Mouse (Mus musculus): ENCODE results near the gene Mlip. TPM values are rescaled to one million over a fixed set of nuclear protein-coding genes. Genes with fewer than 3 reads are reported as not detected.
"Not testable (repeated sequence)": the region's sequence is repeated elsewhere in the genome, so short reads cannot be mapped to it uniquely, and the experiment has no call there.

The Mlip gene
- 100 to 1,000 TPM; 140 to 171 (median 168) TPM for total RNA-seq (2022)

DNA sequence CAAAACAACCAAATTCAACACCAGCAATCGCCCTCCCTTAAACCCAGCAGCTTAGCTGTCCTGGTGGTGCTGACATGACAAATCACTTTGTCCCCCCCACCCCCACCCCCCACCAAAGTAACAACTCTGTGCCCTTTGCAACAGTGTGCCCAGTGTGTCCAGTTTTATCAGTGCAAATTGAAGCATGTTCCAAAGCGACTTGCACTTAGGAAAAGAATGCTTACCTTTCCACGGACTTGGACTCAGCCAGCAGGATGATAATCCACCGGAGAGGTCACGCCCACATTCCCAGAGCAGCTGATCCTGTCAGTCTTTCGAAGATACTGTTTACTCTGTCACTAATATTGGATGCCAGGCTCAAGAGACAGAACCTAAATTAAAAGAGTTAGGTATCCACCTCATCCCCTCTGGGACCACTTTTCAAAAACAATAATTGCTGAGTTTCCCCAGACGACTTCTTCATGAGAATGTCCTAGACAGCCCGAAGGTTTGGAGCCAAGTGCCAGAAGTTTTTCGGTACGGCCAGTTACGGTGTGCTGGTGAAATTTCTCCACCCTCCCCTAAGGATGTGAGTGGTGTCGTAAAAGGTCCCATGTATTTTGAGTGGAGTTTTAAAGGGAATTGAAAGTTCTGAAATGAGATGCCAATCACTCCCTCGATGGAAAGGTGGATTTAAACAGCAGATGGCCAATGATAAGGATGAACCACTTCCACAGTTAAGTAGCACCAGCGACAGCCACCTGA, at the start of gene Mlip:
Gene Mlip, minus strand, starts transcription at position 538 of the 744 bp plus-strand sequence.
- no peak for DNase-seq (ENCODE audit: low spot score)

DNA sequence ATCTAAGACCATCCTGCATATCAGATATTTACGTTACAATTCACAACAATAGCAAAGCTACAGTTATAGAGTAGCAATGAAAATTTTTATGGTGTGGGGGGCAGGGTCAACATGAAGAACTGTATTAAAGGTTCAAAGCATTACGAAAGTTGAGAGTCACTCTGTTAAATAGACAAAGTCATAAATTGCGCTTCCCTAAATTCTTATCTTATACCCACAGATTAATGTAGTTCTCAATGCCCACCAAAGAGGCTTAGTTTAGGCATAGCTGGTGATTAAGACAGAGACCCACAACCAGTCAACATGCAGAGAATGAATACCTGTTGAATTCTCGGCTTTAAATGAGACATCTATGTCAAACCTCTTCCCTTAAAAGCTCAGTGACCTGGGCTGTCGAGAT, 47.0 kb upstream of the Mlip start:
- DNase-seq (ENCODE audit: low spot score) = no peak

DNA sequence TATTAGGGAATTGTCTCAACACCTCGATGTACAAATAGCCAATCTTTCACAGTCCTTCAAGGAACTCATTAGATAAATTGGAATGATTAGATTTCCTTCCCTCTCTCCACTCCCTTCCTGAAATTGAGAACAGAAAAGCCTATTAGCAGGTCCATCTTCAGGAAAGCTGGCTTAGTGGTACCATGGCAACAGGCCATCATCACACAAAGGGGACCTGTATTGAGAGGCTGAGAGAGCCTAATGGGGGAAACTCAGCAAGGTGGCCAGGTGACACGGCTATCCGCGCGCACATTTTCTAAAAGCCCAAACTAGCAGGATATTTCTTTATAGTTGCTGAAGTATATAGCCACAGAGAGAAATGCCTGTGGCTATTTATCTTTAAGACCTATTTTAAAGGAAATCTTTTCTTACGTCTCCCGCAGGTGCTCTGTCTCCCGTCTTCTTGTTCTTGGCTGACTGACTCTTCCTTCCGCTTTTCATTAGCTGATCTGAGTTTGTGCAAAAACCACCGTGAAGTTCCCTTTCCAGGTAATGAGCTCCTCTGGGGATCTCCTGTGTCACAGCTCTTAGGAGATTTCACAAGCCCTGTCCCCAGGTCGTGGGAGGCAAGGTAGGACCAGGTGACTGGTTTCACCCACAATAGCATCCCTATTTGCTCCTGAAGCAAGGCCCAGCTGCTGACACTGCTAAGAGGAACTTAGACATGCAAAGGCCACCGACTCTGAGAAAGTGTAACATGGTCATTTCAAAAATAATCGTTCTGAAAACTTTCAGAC, 46.3 kb upstream of the Mlip start:
- no peak for DNase-seq (ENCODE audit: low spot score)

DNA sequence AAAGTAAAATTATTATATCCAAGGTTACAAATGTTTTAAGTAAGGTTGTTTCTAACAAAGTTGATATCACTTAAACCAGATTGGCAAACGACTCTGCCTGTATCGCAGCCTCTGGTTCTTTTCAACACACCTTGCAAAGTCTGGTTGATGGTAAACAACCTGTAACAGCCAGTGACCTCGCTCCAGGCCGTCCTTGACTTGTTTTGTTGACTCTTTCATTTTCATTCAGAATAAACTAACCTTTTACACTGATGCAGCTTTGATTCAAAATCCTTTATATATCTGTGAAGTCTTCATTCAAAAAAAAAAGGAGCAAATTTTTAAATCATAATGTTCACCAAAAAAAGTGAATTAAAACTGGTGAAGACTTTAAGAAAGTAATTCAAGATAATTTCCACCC, 44.3 kb upstream of the Mlip start:
- no peak for DNase-seq (ENCODE audit: low spot score)

DNA sequence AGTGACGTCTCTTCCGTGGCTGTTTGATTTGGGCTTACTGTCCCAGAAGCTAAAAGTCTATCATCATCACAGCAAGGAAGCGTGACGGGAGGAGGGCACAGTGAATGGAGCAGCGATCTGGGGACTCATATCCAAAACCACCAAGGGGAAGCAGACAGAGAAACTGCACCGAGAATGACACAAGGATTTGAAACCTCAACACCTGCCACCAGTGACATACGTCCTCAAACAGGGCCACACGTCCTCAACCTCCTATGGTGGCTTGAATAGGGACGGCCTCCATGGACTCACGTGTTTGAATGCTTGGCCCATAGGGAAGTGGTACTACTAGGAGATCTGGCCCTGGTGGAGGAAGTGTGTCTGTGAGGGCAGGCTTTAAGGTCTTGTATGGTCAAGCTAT, 38.5 kb upstream of the Mlip start:
- no peak for DNase-seq (ENCODE audit: low spot score)

DNA sequence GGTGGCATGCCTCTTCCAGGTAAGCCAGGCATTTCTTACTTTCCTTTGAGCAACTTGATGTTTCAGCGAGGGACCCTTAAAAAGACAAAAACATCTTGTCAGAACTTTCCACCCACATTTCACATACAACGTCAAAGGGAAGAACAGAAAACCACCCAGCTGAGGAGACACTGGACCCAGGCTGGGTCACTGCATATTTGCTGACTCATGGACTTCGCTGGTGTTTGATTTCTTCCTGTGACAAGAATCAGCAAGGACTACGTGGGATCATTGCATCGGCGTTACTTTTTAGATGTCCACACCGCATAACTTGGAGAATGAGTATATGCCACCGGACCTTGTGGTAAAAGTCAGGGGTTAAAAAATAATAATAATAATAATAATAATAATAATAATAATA, 36.2 kb upstream of the Mlip start:
- no peak for DNase-seq (ENCODE audit: low spot score)

DNA sequence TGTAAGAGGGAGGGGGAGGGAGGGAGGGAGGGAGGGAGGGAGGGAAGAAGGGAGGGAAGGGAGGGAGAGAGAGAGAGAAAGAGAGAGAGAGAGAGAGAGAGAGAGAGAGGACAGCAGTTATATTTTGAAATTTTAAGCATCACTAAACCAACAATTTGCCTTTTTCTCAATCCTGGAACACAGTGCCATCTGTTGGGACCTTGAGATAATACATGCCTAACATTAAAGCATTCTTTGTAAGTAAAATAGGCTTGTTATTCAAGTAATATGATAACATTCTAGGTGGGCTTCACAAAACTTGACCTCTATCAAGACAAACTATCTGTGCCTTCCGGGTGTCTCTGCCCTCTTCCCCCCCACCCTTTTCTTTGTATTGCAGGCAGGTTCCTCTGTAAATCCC, 34.0 kb upstream of the Mlip start:
- no peak for DNase-seq (ENCODE audit: low spot score)

DNA sequence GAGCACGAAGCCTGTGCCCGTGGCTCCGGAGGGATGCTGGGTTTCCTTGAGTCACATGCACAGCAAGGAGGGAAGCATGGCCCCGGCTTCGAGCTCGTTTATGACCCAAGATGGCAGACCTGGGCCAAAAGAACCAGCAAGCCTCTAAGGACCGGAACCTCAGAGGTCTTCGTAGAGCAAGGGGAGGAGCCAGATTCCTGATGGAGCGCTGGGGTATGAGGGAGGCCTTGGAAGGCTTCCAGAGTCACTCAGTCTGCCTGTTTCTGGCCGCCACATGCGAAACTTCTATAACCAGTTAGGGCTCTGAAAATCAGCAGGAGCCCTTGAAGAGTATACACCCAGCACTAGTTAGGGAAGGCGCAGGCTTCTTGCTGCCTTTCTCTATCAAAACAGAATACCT, 32.8 kb upstream of the Mlip start:
- no peak for DNase-seq (ENCODE audit: low spot score)

DNA sequence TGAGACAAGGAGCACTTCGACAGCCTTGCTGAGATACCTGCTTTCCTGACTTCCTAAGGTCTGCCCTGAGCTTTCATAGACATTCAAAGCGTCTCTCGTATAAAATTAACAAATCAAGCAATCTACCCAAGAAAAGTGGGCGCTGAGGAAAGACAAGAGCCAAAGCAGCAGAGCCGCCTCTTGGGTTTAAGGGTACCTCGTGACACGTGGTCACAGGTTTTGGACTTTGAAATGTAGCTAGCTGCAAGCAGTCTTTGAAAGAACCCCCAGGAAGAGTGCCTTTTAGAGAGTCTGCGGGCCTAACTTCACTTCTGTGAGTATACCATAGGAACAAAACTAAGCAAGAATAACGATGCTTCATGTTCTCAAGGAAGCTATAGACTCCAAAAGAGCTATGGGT, 31.9 kb upstream of the Mlip start:
- DNase-seq (ENCODE audit: low spot score) = no peak

DNA sequence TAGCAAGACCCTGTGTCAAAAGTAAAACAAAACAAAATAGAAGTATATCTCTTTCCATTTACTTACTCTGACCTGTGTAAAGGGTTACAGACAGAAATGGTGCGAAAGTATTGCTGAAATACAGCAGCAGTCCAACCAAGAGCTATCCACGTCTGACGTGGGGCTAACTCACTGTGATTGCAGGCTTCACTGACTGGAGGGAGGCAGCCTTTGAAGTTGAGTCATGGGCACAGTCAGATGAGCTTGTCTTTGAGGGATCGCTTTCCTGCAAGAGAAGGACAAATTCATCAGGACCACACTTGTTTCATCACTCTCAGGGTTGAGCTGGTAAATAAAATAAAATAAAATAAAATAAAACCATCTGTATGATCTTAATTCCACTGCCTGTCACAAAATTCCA, 31.2 kb upstream of the Mlip start:
- DNase-seq (ENCODE audit: low spot score) = no peak

DNA sequence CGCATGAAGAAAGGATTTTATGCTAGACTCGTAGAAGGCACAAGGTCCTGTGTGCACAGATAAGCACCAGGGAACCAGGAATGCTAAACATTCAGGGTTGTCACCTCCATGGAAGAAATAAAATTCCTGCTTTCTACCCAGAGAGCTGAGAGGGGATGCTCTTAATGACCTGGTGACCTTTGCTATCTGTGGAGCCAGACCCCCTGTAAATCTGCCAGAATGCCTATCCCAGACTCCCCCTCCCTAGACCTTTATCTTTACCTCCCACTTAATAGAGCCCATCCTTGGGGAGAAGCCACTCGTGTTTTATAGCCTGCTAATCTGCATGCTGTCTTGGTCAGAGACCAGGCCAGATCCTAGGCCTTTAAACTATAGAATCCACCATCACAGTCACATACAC, 29.7 kb upstream of the Mlip start:
- DNase-seq (ENCODE audit: low spot score) = no peak

DNA sequence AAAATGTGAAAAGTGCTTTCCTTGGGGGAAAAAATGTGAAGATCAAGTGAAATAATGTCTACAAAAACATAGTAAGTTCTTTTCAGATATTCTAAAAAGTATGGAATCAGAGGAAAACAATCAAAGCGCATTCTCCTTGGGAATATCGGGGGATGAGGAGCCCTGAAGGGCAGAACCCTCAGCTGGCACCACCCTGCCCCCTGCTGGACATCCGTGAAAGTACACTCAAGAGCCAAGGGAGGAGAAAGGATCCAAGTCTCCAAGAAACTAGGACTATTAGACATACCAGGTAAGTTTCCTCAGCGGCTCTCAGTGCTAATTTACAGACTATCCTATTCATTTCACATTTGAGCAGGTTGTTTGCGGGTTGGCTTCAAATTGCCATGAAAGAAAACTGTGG, 28.8 kb upstream of the Mlip start:
- peak; percentile 37 for DNase-seq (ENCODE audit: low spot score)

DNA sequence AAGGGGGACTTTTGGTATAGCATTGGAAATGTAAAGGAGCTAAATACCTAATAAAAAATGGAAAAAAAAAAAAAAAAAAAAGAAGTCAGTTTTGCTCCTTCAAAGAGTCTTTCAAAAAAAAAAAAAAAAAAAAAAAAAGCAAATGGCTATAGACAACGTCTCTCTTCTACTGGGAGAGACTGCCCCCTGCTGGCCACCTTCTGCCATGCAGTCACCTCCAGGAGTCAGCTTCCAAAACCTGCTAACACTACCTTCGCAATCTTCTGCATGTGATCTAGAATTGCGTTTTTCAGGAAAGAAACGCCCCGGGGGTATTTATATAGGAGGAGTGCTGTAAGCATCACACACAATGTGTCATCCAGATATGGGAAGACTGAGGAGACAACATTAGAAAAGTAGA, 26.9 kb upstream of the Mlip start:
- DNase-seq (ENCODE audit: low spot score) = peak; percentile 13

DNA sequence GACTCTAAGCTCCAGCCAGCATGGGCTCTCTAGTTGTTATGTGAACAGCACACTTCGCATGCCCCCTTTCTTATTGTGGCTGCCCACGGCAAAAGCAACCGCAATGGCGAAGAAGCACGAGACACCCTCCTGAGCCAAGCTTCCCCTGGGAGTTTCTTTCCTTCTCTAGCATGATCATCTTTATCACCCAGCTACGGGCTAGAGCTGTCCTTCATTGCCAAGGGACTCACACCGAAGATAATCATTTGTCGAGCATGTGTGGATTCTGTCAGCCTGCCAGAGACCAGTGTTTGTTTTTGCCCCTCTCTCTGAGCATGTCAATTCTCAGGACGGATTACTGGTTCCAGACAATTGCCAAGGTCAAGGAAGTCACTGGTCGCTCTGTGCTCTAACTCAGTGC, 24.9 kb upstream of the Mlip start:
- DNase-seq (ENCODE audit: low spot score) = no peak

DNA sequence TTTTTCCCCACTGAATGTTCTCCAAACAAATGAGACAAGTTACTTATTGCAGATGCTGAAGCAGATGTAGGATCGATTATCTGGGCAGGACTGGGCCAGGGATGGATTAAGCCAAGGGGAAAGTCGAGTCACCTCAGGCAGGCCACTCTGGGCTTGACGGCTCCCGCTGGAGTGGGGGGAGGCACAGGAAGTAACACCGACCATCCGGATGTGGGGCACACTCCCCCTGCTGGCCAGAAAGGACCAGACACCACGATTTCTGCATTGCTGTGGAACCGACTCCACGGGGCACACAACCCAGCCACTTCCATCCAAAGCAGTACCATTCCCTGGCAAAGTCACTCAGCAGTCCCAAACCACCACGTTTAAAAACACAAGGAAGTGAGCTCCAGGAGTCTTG, 24.3 kb upstream of the Mlip start:
- DNase-seq (ENCODE audit: low spot score) = no peak

DNA sequence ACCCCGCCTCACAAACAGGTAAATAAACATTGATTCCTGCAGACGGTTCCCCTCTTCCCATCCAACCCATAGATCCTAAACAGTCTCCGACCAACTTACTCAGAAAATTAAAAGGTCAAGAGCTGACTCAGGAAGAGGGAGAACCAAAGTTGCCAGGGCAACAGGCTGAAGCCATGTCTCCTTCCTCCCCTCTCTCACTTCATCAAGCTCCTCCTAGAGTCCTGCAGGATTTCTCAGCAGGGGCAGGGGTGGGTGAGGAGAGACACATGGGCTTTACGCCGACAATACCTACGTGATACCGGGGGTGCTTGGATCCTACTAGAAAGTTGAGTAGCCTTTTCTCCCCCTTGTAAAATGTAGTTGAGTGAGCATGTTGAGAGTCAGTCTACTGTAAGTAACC, 23.8 kb upstream of the Mlip start:
- DNase-seq (ENCODE audit: low spot score) = no peak

DNA sequence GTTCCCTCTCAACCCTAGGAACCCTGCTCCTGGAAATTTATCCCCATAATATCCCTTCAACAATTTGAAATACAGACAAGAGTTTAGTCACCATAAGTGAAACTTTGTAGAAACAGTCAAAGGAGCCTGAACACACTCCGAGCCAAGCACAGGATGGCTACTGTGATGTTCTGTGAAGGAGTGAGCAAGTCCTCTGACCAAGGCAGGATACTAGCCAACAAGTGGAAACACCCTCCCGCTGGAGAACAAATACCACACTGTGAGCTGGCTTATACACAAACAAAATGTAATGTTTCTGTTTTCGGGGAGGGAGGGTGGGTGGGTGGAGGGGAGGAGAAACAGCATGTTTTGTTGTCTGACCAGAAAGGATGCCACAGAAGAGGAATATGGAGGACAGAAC, 17.9 kb upstream of the Mlip start:
- no peak for DNase-seq (ENCODE audit: low spot score)

DNA sequence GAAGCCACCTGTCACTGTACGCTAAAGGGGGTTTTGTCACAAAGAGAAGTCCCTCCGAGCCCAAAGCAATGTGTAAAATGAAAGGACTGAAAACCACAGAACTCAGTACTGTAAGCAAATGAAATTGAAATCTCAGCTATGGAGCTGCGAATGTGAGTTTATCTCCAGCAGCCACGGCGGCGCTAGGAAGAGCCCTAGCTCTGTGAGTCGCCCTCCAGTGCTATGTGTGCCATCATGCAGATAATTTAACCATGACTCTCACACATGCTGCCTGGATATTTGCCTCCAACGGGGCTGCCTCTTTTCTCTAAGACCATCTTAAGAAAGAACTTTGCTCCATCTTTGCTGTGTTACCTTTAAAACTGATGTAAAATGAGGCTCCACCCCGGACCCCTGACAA, 16.5 kb upstream of the Mlip start:
- no peak for DNase-seq (ENCODE audit: low spot score)

DNA sequence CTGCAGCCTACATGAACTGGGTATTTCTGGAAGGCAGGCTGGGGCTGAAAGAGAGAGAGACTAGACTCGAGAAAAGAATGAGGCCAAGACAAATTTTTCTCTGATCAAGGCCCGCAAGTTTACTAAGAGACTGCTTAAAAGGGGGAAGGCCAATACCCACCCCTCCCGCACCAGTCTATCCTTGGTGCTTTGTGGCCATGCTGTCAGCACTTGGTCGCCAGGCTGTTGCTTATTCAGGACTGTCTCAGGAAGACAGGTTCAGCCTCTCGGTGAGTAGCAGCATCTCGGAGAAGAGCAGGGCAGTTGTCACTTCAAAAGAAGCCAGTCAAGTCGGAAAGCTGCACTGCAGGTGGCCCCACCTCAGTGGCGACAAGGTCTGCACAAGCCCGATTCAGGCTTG, 11.9 kb upstream of the Mlip start:
- DNase-seq (ENCODE audit: low spot score) = not testable (repeated sequence)

DNA sequence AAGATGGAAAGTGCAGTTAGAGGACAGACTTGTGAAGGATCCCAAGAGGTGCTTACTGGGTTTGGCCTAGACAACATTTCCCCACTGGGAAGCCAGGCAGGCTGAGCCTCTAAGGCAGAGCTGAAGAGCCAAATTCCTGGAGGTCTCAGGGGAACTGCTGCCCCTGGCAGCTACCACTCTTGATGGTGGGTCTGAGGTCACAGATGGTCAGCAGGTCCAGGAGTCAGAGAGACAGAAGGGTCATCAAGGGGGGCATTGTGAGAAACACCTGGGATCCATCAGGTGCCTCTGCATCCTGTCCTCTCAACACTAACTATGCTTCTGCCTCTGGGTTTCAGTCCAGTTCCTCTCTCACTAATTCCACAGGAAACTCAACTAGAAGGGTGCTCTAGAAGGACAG, 10.1 kb upstream of the Mlip start:
- DNase-seq (ENCODE audit: low spot score) = no peak

DNA sequence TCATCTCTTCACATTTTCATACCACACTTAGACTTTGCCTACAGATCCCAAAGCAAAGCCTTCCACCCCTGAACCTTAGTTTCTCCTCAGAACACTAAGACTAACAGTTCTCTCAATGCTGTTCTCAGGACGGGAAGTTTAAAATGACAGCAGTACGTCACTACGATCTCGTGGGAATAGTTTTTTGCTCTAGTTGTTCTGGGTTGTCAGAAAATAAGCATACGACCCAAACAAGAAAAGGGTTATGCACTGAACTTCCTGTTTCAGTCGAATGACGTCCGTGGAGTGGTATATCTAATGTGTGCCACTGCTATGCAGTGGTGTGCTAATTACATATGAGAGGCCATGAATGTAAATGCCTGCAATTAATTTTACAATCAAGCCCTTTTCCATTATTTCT, 7.9 kb upstream of the Mlip start:
- no peak for DNase-seq (ENCODE audit: low spot score)

DNA sequence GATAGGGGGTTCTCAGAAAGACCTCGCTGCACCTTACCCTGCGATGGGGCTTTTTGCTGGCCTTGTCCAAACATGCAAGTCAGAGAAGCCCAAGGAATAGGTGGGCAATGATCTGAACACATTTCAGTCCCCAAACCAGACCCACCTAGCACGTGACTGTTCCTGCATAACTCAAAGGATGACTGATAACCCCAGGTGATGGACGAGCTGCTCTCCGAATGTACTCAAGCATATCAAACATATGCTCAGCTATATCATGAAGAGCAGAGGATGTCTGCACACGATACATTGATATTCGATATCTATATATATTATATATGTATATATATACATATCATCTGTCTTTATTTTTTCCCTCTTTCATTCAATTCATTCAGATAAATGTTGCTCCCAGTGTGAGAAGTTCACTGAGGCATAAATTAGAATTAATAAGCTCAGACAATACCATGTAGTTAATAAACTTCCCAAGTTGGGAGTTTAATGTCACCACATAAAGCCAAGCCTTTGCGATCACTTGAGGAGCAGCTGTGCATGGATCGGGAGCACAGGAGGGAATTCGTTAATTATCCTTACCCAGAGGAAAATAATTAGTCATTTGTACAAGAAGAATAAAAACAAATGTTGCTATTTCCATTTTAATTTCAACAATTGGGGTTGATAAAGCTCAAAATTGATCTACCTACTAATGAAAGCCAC, 6.7 kb upstream of the Mlip start:
- no peak for DNase-seq (ENCODE audit: low spot score)

DNA sequence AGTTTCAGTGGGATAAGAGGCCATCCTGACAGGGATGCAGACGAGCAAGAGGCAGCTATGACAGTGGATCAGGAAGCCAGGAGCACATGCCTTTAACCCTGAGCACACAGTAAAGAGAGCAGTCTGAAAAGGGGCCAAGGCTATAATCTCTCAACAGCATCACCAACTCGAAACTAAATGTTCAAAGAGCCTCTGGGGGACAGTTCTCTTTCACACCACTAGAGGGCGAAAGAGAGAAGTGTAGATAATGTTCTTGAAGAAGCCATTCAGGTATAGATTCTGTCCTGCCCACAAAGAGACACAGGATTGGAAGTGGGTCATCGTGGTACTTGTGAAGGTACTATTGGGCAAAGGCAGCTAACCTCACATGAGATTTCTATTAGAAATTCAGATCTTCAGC, 1.2 kb upstream of the Mlip start:
- no peak for DNase-seq (ENCODE audit: low spot score)
